Mouse (Mus musculus): Measurements from ENCODE around the gene Rsu1. TPM values are rescaled to one million over a fixed set of nuclear protein-coding genes. Genes with fewer than 3 reads are reported as not detected.

Gene Rsu1
- total RNA-seq (2021) = 10 to 100 TPM; 65.6 to 68.9 TPM
- long read RNA-seq, experiment 1, transcript Rsu1-201 (9 exons, 1,546 nt) = major isoform, 71 of 74 reads
- long read RNA-seq, experiment 1, partial matches to known transcripts = 1 of 74 reads
- long read RNA-seq, experiment 1, other reads (novel, unspliced or antisense) = 2 of 74 reads
- long read RNA-seq, experiment 2, transcript Rsu1-201 (9 exons, 1,546 nt) = major isoform, 151 of 160 reads
- long read RNA-seq, experiment 2, partial matches to known transcripts = 5 of 160 reads
- long read RNA-seq, experiment 2, other reads (novel, unspliced or antisense) = 2 of 160 reads

GRCm38 (mm10) chr2:13271165-13271957, at the start of gene Rsu1:
Gene Rsu1 (minus strand): TSS chr2:13271415.
- DNase-seq (ENCODE audit: low spot score in 2 of 2) = peak; percentile 83 to 90

GRCm38 (mm10) chr2:13303376-13303775, 32.2 kb upstream of the Rsu1 start:
- DNase-seq (ENCODE audit: low spot score in 2 of 2) = no peak

- no peak for DNase-seq (ENCODE audit: low spot score in 2 of 2)
Measured at GRCm38 (mm10) chr2:13299031-13299430, 27.8 kb upstream of the Rsu1 start.

GRCm38 (mm10) chr2:13297733-13298132, 26.5 kb upstream of the Rsu1 start:
- DNase-seq (ENCODE audit: low spot score in 2 of 2) = no peak

GRCm38 (mm10) chr2:13290661-13291060, 19.4 kb upstream of the Rsu1 start:
- no peak for DNase-seq (ENCODE audit: low spot score in 2 of 2)

GRCm38 (mm10) chr2:13290070-13290469, 18.9 kb upstream of the Rsu1 start:
- no peak for DNase-seq (ENCODE audit: low spot score in 2 of 2)

- DNase-seq (ENCODE audit: low spot score in 2 of 2) = no peak
Measured at GRCm38 (mm10) chr2:13278114-13278862, 7.1 kb upstream of the Rsu1 start.

GRCm38 (mm10) chr2:13275874-13276273, 4.7 kb upstream of the Rsu1 start:
- DNase-seq (ENCODE audit: low spot score in 2 of 2) = no peak

- peak in 1 of 2 experiments; percentile 22 for DNase-seq (ENCODE audit: low spot score in 2 of 2)
Measured at GRCm38 (mm10) chr2:13270736-13271135, 479 bp downstream of the Rsu1 start.

GRCm38 (mm10) chr2:13268681-13269293, 2.4 kb downstream of the Rsu1 start:
- DNase-seq (ENCODE audit: low spot score in 2 of 2) = no peak

GRCm38 (mm10) chr2:13264875-13265274, 6.3 kb downstream of the Rsu1 start:
- DNase-seq (ENCODE audit: low spot score in 2 of 2) = no peak

- no peak for DNase-seq (ENCODE audit: low spot score in 2 of 2)
Measured at GRCm38 (mm10) chr2:13263150-13263549, 8.1 kb downstream of the Rsu1 start.

- DNase-seq (ENCODE audit: low spot score in 2 of 2) = no peak
Measured at GRCm38 (mm10) chr2:13258606-13259005, 12.6 kb downstream of the Rsu1 start.

- no peak for DNase-seq (ENCODE audit: low spot score in 2 of 2)
Measured at GRCm38 (mm10) chr2:13240711-13241110, 30.5 kb downstream of the Rsu1 start.

GRCm38 (mm10) chr2:13237140-13237901, 33.9 kb downstream of the Rsu1 start:
- DNase-seq (ENCODE audit: low spot score in 2 of 2) = peak in 1 of 2 experiments; percentile 52

GRCm38 (mm10) chr2:13235696-13236095, 35.5 kb downstream of the Rsu1 start:
- DNase-seq (ENCODE audit: low spot score in 2 of 2) = peak in 1 of 2 experiments; percentile 17

- no peak for DNase-seq (ENCODE audit: low spot score in 2 of 2)
Measured at GRCm38 (mm10) chr2:13234796-13235195, 36.4 kb downstream of the Rsu1 start.

- no peak for DNase-seq (ENCODE audit: low spot score in 2 of 2)
Measured at GRCm38 (mm10) chr2:13233902-13234301, 37.3 kb downstream of the Rsu1 start.

- no peak for DNase-seq (ENCODE audit: low spot score in 2 of 2)
Measured at GRCm38 (mm10) chr2:13233254-13233835, 37.9 kb downstream of the Rsu1 start.

GRCm38 (mm10) chr2:13232305-13232704, 38.9 kb downstream of the Rsu1 start:
- no peak for DNase-seq (ENCODE audit: low spot score in 2 of 2)

Measured in adrenal gland, adult 18-20 months (tissue).